Mouse (Mus musculus): Measurements from ENCODE around the gene Cdk15. TPM values are rescaled to one million over a fixed set of nuclear protein-coding genes. Genes with fewer than 3 reads are reported as not detected.

Gene Cdk15
- total and polyA plus RNA-seq, 3 experiments, result 0.32 TPM; not detected in 2

DNA sequence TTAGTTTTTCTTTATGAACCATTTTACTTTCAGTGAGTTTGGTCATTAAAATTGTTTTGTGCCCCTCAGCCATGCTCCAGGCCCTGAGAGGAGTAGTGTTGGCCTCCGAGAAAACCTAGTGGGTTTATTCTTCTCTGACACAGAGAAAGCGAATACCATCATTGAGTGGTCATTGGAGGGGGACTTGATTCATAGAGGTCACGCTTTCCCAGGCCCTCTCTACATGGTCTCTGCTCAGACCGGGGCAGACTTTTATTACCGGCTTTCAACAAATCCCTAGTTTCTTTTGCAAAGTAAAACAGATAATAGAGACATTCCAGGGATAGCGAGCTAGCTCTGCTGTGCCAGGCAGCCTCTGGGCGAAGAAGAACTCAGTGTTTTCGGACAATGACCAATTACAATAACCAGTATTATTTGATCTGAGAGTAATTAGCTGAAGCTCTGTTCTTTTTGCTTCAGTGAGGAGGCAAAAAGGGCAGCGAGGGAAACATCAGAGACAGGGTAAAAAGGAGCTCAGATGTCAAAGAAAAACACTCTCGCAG lies 70.2 kb downstream of the Cdk15 start:
- H3K36me3 ChIP-seq (ENCODE audit: control insufficient read depth, insufficient read depth, low read length), result no peaks in the 10 kb centered on the region
- TF ChIP-seq CTCF (IDR thresholded peaks at IDR 0.05), result no peak
- no peak overlapping the region for H3K27ac ChIP-seq
- H3K4me3 ChIP-seq, result no peak overlapping the region
- no peaks in the 10 kb centered on the region for H3K27me3 ChIP-seq (ENCODE audit: control insufficient read depth, insufficient read depth, low read length)
- intact Hi-C loops (cut with DNase I), result no loop called here
- no peaks in the 10 kb centered on the region for H3K4me1 ChIP-seq (ENCODE audit: control insufficient read depth, insufficient read depth, low read length)
- DNase-seq, result no peak
- WGBS, result 80% methylated on average over 10 of the region's 10 CpGs
- H3K79me2 ChIP-seq (replicated peaks; ENCODE audit: control insufficient read depth, insufficient read depth, low read length), result no peaks in the 10 kb centered on the region
- H3K9ac ChIP-seq (ENCODE audit: low read depth, low read length), result no peak overlapping the region

DNA sequence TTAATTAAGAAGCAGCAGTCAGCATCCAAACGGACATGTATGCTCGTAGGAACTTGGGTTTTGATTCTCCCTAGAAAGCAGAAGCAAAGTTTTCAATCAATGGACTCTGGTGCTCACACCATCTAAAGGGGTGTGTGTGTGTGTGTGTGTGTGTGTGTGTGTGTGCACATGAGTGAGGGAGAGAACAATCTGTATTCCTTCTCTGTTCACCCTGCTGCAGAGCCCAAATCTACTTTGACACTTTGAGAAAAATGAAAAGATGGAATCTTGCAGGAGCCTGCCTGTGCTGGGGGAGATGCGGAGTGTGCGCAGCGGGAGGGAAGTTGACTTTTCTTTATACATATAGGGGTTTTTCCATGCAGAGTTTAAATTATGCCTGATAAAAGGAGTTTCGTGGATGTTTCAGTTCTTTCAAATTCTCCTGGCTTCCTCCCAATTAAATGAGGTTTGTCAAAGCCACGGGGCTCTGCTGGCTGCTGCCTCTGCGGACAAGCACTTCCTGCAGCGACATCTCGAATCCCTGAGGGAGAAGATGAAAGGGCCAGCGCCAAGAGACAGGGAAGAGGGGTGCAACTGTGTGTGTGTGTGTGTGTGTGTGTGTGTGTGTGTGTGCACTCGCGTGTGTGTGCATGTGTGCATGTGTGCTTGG lies 76.2 kb downstream of the Cdk15 start:
- H3K36me3 ChIP-seq (ENCODE audit: control insufficient read depth, insufficient read depth, low read length), result no peaks in the 10 kb centered on the region
- 43% methylated on average over 13 of the region's 13 CpGs for WGBS
- H3K4me3 ChIP-seq, result no peak overlapping the region
- H3K27ac ChIP-seq, result no peak overlapping the region
- DNase-seq, result no peak
- H3K27me3 ChIP-seq (ENCODE audit: control insufficient read depth, insufficient read depth, low read length), result no peaks in the 10 kb centered on the region
- no peaks in the 10 kb centered on the region for H3K79me2 ChIP-seq (replicated peaks; ENCODE audit: control insufficient read depth, insufficient read depth, low read length)
- TF ChIP-seq EP300 (IDR thresholded peaks at IDR 0.05; ENCODE audit: insufficient read depth, low read depth, low read length), result no peak
- TF ChIP-seq POLR2A (IDR thresholded peaks at IDR 0.05; ENCODE audit: insufficient read depth, low read depth, low read length), result no peak
- no peak overlapping the region for H3K9ac ChIP-seq (ENCODE audit: low read depth, low read length)
- H3K4me1 ChIP-seq (ENCODE audit: control insufficient read depth, insufficient read depth, low read length), result no peaks in the 10 kb centered on the region; the same call in 1 of the 2 replicates
- intact Hi-C loops (cut with DNase I), result no loop called here

DNA sequence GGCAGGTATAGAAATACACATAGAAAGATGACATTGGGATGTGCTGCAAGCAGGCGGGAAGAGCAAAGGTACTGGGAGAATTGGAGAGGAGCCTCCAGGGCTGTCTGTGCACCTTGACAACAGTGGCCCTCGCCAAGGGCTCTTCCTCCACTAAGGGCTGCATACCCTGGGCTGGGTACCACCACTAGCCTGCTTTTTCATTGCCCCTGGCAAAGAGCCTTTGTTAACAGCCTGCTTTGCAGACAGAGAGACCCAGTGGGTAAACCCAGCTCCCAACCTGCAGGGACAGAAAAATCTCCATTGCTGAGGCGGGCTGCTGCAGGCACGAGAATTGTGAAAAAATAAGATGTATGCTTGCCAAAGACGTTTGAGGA lies 76.7 kb downstream of the Cdk15 start:
- H3K4me3 ChIP-seq, result no peak overlapping the region
- no peaks in the 10 kb centered on the region; the same call in 1 of the 2 replicates for H3K4me1 ChIP-seq (ENCODE audit: control insufficient read depth, insufficient read depth, low read length)
- no peak for TF ChIP-seq EP300 (IDR thresholded peaks at IDR 0.05; ENCODE audit: insufficient read depth, low read depth, low read length)
- TF ChIP-seq POLR2A (IDR thresholded peaks at IDR 0.05; ENCODE audit: insufficient read depth, low read depth, low read length), result no peak
- no peaks in the 10 kb centered on the region for H3K27me3 ChIP-seq (ENCODE audit: control insufficient read depth, insufficient read depth, low read length)
- 71% methylated on average over 5 of the region's 5 CpGs for WGBS
- H3K36me3 ChIP-seq (ENCODE audit: control insufficient read depth, insufficient read depth, low read length), result no peaks in the 10 kb centered on the region
- no peak overlapping the region for H3K9ac ChIP-seq (ENCODE audit: low read depth, low read length)
- DNase-seq, result no peak
- no peak overlapping the region for H3K27ac ChIP-seq
- intact Hi-C loops (cut with DNase I), result no loop called here
- H3K79me2 ChIP-seq (replicated peaks; ENCODE audit: control insufficient read depth, insufficient read depth, low read length), result no peaks in the 10 kb centered on the region

DNA sequence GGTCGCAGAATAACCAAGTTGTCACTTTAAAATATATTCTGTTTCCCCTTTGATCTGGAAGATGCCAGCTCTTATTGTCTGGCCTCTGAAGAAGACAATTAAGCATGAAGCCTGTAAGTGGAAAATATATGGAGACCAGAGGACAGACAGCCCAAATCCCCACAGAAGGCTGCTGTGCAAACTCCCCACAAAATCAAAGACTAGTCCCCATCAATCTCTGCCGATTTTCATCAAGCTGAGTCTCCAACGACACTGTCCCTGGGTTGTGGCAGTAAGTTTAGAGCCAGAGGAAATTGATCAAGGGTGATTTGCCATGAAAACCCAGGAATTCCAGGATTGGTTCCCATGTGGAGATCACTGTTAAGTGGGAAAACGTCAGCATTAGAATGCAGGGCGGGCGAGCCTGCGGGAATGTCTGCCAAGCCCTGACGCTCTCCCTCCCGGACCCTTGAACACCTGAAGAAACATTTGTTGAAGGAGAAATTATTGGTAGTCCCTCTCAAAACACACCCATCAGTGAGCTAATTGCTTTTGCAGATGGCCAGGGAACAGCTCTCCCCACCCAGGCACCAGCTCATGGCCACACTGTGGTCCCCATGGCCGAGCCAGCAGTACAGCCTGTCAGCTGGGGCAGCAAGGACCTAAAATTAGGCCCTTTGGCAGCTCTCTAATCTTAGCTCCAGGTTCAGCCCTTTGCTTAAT lies 77.3 kb downstream of the Cdk15 start:
- Histone ChIP-seq H3K4me1 (ENCODE audit: control insufficient read depth, insufficient read depth, low read length) (no peaks in the 10 kb centered on the region; the same call in 1 of the 2 replicates), H3K4me3 (no peak overlapping the region), H3K27me3 (ENCODE audit: control insufficient read depth, insufficient read depth, low read length) (no peaks in the 10 kb centered on the region), H3K36me3 (ENCODE audit: control insufficient read depth, insufficient read depth, low read length) (no peaks in the 10 kb centered on the region), H3K79me2 (replicated peaks; ENCODE audit: control insufficient read depth, insufficient read depth, low read length) (no peaks in the 10 kb centered on the region), H3K27ac (no peak overlapping the region), H3K9ac (ENCODE audit: low read depth, low read length) (no peak overlapping the region)
- DNase-seq, result peak in 1 of 2 experiments; percentile 54
- WGBS, result 58% methylated on average over 10 of the region's 10 CpGs
- TF ChIP-seq EP300 (IDR thresholded peaks at IDR 0.05; ENCODE audit: insufficient read depth, low read depth, low read length) (no peak), CTCF (IDR thresholded peaks at IDR 0.05) (no peak), POLR2A (IDR thresholded peaks at IDR 0.05; ENCODE audit: insufficient read depth, low read depth, low read length) (no peak)
- intact Hi-C loops (cut with DNase I), result no loop called here

DNA sequence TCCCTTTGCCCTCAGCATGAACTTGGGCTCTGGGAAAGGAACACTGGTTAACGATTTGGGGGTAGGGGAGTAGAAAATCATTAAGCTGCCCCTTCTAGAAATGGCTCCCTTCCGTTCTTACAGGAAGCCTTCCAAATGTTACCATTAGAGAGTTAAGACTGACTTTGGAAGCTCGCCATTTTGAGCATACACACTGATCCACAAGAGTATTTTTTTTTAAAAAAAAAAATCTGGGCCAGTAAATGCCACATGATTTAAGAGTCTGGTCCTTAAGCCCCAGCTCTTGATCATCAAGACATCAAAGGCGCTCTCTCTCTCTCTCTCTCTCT lies 77.8 kb downstream of the Cdk15 start:
- Histone ChIP-seq H3K4me3 (no peak overlapping the region), H3K4me1 (ENCODE audit: control insufficient read depth, insufficient read depth, low read length) (no peaks in the 10 kb centered on the region; the same call in 1 of the 2 replicates), H3K27me3 (ENCODE audit: control insufficient read depth, insufficient read depth, low read length) (no peaks in the 10 kb centered on the region), H3K36me3 (ENCODE audit: control insufficient read depth, insufficient read depth, low read length) (no peaks in the 10 kb centered on the region), H3K9ac (ENCODE audit: low read depth, low read length) (no peak overlapping the region), H3K79me2 (replicated peaks; ENCODE audit: control insufficient read depth, insufficient read depth, low read length) (no peaks in the 10 kb centered on the region), H3K27ac (no peak overlapping the region)
- TF ChIP-seq CTCF (IDR thresholded peaks at IDR 0.05) (no peak), POLR2A (IDR thresholded peaks at IDR 0.05; ENCODE audit: insufficient read depth, low read depth, low read length) (no peak), EP300 (IDR thresholded peaks at IDR 0.05; ENCODE audit: insufficient read depth, low read depth, low read length) (no peak)
- no peak for DNase-seq
- 57% methylated on average over 4 of the region's 4 CpGs for WGBS
- intact Hi-C loops (cut with DNase I), result no loop called here

DNA sequence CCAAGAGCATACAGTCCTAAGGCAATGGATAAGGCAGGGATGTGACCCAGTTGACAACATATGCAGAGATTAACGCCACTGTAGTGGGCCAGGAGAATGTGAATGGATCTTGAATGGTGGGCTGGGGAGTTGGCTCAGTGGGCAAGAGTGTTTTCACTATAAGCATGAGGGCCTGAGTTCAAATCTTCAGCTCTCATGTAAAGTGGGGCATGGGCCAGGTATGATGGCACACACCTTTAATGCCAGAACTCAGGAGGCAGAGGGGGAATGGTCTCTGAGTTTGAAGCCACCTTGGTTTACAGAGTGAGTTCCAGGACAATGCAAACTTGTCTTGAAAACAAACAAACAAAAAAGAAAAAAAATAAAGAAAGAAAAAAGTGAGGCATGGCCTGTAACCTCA lies 79.5 kb downstream of the Cdk15 start:
- Histone ChIP-seq H3K27ac (no peak overlapping the region), H3K4me1 (ENCODE audit: control insufficient read depth, insufficient read depth, low read length) (peaks cover 2% of the 10 kb centered on the region; the same call in 1 of the 2 replicates), H3K9ac (ENCODE audit: low read depth, low read length) (no peak overlapping the region), H3K27me3 (ENCODE audit: control insufficient read depth, insufficient read depth, low read length) (no peaks in the 10 kb centered on the region), H3K36me3 (ENCODE audit: control insufficient read depth, insufficient read depth, low read length) (no peaks in the 10 kb centered on the region), H3K4me3 (no peak overlapping the region), H3K79me2 (replicated peaks; ENCODE audit: control insufficient read depth, insufficient read depth, low read length) (no peaks in the 10 kb centered on the region)
- DNase-seq, result no peak
- intact Hi-C loops (cut with DNase I), result no loop called here
- WGBS, result 91% methylated on average over 1 of the region's 1 CpGs
- TF ChIP-seq EP300 (IDR thresholded peaks at IDR 0.05; ENCODE audit: insufficient read depth, low read depth, low read length), result no peak
- TF ChIP-seq POLR2A (IDR thresholded peaks at IDR 0.05; ENCODE audit: insufficient read depth, low read depth, low read length), result no peak
- no peak for TF ChIP-seq CTCF (IDR thresholded peaks at IDR 0.05)
